Mouse (Mus musculus): ENCODE results near the gene Brinp3. TPM values are rescaled to one million over a fixed set of nuclear protein-coding genes. Genes with fewer than 3 reads are reported as not detected.
A peak's percentile ranks its signal among the peaks of the same experiment; 100 is the strongest.

The Brinp3 gene
- polyA plus RNA-seq, 1 experiment from 2014 or later = 2.2 TPM

DNA sequence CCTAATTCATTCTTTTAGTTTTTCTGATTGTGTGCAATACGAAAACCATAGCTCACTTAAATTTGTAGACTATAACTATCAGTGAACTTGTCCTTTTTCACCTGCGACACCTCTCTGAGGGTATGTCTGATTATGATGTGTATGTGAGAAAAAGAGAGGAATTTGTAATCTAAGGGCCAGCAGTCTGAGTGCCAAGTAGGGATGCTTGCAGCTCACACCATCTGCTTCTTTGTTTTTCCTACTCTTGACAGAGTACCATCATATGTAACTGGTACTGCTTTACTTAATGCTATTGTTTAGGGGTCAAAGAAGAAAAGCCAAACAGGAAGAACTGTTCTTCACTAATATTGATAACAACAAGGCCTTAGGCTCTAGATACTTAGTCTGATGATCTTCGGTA, 307.3 kb downstream of the Brinp3 start:
- H3K9ac ChIP-seq (replicated peaks) = no peak overlapping the region
- H3K4me1 ChIP-seq = no peaks in the 10 kb centered on the region
- 91% methylated on average over 3 of the region's 3 CpGs for WGBS
- ATAC-seq (ENCODE audit: low FRiP score, low read depth) = no peak
- no peaks in the 10 kb centered on the region for H3K9me3 ChIP-seq
- H3K4me3 ChIP-seq = no peak overlapping the region
- H3K36me3 ChIP-seq = no peaks in the 10 kb centered on the region
- H3K27ac ChIP-seq (replicated peaks) = no peak overlapping the region
- H3K4me2 ChIP-seq (replicated peaks) = no peak overlapping the region
- H3K27me3 ChIP-seq = no peaks in the 10 kb centered on the region

DNA sequence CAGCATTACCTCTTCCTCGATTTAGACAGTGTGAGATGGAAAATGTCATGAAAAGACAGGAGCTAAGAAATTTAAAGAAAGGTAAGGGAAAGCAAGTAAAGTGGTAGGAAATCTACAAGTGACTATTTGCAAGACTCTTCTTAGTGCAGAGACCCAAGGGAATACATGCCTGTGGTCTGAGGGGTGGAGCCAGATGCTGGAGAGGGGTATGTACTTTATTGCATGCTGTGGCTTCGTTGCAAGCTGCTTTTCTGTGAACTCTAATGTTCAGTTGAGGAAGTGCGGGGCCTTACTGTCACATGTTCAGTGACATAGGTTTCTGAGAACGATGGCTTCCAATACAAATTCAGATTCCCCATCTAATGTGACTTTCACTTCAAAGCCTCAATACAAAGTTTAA, 313.2 kb downstream of the Brinp3 start:
- WGBS = 79% methylated on average over 4 of the region's 4 CpGs

DNA sequence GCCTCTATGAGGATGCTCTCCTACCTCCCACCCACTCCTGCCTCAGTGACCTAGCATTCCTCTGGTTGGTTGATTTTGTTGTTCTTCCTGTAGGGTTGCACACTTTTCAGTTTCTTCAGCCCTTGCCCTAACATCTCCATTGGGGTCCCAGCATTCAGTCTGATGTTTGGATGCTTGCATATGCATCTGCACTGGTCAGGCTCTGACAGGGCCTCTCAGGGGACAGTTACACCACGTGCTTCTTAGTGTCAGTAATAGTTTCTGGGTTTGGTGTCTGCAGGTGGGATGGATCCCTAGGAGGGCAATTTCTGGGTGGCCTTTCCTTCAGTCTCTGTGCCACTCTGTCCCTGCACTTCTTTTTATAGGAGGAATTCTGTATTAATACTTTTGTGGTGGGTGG, 339.3 kb downstream of the Brinp3 start:
- Histone ChIP-seq H3K27me3 (no peaks in the 10 kb centered on the region), H3K9me3 (no peaks in the 10 kb centered on the region), H3K27ac (replicated peaks) (no peak overlapping the region), H3K9ac (replicated peaks) (no peak overlapping the region), H3K36me3 (no peaks in the 10 kb centered on the region), H3K4me2 (replicated peaks) (no peak overlapping the region), H3K4me3 (no peak overlapping the region), H3K4me1 (no peaks in the 10 kb centered on the region)
- peak; percentile 66 for ATAC-seq (ENCODE audit: low FRiP score, low read depth)
- WGBS = 24% methylated on average over 1 of the region's 1 CpGs

More for the DNA sequence above, 313.2 kb downstream of the Brinp3 start:
- H3K4me2 ChIP-seq (replicated peaks) = no peak overlapping the region
- H3K4me3 ChIP-seq = no peak overlapping the region
- no peak overlapping the region for H3K9ac ChIP-seq (replicated peaks)
- no peaks in the 10 kb centered on the region for H3K9me3 ChIP-seq
- H3K36me3 ChIP-seq = no peaks in the 10 kb centered on the region
- no peak for ATAC-seq (ENCODE audit: low FRiP score, low read depth)
- H3K27me3 ChIP-seq = no peaks in the 10 kb centered on the region
- no peak overlapping the region for H3K27ac ChIP-seq (replicated peaks)
- no peaks in the 10 kb centered on the region for H3K4me1 ChIP-seq

DNA sequence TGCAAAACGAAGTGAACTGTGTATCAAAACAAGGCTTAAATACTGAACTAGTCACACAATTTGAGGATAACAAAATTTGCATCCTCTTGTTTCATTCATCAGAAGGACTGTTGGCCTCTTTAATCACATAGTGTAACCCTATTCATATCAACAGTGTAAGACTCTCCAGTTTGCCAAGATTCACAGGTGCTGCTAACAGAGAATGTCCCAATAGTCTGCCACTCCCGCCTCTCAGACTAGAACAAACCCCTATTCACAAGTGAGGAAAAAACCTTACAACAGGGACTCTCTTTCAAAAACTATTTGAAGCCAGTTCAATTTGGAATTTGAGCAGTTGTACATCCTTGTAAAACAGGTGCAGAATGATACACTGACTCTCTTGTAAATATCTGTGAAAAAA, 349.5 kb downstream of the Brinp3 start:
- Histone ChIP-seq H3K9me3 (no peaks in the 10 kb centered on the region), H3K4me3 (no peak overlapping the region), H3K4me2 (replicated peaks) (no peak overlapping the region), H3K27ac (replicated peaks) (no peak overlapping the region), H3K4me1 (no peaks in the 10 kb centered on the region), H3K9ac (replicated peaks) (no peak overlapping the region), H3K36me3 (no peaks in the 10 kb centered on the region), H3K27me3 (no peaks in the 10 kb centered on the region)
- 73% methylated on average over 2 of the region's 2 CpGs for WGBS
- ATAC-seq (ENCODE audit: low FRiP score, low read depth) = no peak

- no peaks in the 10 kb centered on the region for H3K36me3 ChIP-seq
- no peak overlapping the region for H3K4me2 ChIP-seq (replicated peaks)
- no peaks in the 10 kb centered on the region for H3K27me3 ChIP-seq
- H3K27ac ChIP-seq (replicated peaks) = no peak overlapping the region
- H3K4me3 ChIP-seq = no peak overlapping the region
- WGBS = 89% methylated on average over 3 of the region's 3 CpGs
- no peak overlapping the region for H3K9ac ChIP-seq (replicated peaks)
- no peak for ATAC-seq (ENCODE audit: low FRiP score, low read depth)
- no peaks in the 10 kb centered on the region for H3K4me1 ChIP-seq
- H3K9me3 ChIP-seq = no peaks in the 10 kb centered on the region
Observed at GRCm38 (mm10) chr1:146848892-146849291, 354.3 kb downstream of the Brinp3 start.

GRCm38 (mm10) chr1:146850147-146850546, 355.6 kb downstream of the Brinp3 start:
- Histone ChIP-seq H3K4me1 (no peaks in the 10 kb centered on the region), H3K4me2 (replicated peaks) (no peak overlapping the region), H3K4me3 (no peak overlapping the region), H3K9ac (replicated peaks) (no peak overlapping the region), H3K27ac (replicated peaks) (no peak overlapping the region), H3K36me3 (no peaks in the 10 kb centered on the region), H3K9me3 (no peaks in the 10 kb centered on the region), H3K27me3 (no peaks in the 10 kb centered on the region)
- no peak for ATAC-seq (ENCODE audit: low FRiP score, low read depth)
- 79% methylated on average over 2 of the region's 2 CpGs for WGBS

DNA sequence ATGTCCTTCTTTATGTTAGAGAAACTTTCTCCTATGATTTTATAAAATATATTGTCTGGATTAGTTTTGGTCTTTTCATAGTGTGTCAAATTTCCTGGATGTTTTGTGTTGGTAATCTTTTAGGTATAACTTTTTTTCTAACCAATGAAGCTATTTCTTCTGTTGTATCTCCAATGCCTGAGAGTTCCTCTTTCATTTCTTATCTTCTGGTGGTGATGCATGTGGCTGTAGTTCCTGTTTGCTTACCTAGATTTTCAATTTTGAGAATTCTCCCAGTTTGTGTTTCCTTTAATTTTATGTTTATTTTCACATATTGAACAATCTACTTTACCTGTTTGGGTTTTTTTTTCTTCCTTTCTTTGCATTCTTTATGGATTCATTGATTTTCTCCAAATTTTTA, 404.1 kb downstream of the Brinp3 start:
- no peaks in the 10 kb centered on the region for H3K27me3 ChIP-seq
- H3K9ac ChIP-seq (replicated peaks) = no peak overlapping the region
- no peak for ATAC-seq (ENCODE audit: low FRiP score, low read depth)
- no peak overlapping the region for H3K27ac ChIP-seq (replicated peaks)
- H3K4me2 ChIP-seq (replicated peaks) = no peak overlapping the region
- H3K9me3 ChIP-seq = no peaks in the 10 kb centered on the region
- no peak overlapping the region for H3K4me3 ChIP-seq
- no peaks in the 10 kb centered on the region for H3K4me1 ChIP-seq
- no peaks in the 10 kb centered on the region for H3K36me3 ChIP-seq

- no peak overlapping the region for H3K9ac ChIP-seq (replicated peaks)
- H3K9me3 ChIP-seq = no peaks in the 10 kb centered on the region
- ATAC-seq (ENCODE audit: low FRiP score, low read depth) = no peak
- WGBS = 90% methylated on average over 9 of the region's 9 CpGs
- H3K4me3 ChIP-seq = no peak overlapping the region
- no peaks in the 10 kb centered on the region for H3K27me3 ChIP-seq
- H3K4me1 ChIP-seq = no peaks in the 10 kb centered on the region
- H3K36me3 ChIP-seq = no peaks in the 10 kb centered on the region
- H3K4me2 ChIP-seq (replicated peaks) = no peak overlapping the region
- H3K27ac ChIP-seq (replicated peaks) = no peak overlapping the region
Observed at GRCm38 (mm10) chr1:146901691-146902090, 407.1 kb downstream of the Brinp3 start.

- no peaks in the 10 kb centered on the region for H3K9me3 ChIP-seq
- WGBS = 90% methylated on average over 6 of the region's 6 CpGs
- H3K36me3 ChIP-seq = no peaks in the 10 kb centered on the region
- no peak for ATAC-seq (ENCODE audit: low FRiP score, low read depth)
- H3K9ac ChIP-seq (replicated peaks) = no peak overlapping the region
- no peak overlapping the region for H3K27ac ChIP-seq (replicated peaks)
- no peaks in the 10 kb centered on the region for H3K4me1 ChIP-seq
- H3K4me2 ChIP-seq (replicated peaks) = no peak overlapping the region
- H3K4me3 ChIP-seq = no peak overlapping the region
- no peaks in the 10 kb centered on the region for H3K27me3 ChIP-seq
Observed at GRCm38 (mm10) chr1:146939463-146940389, 445.2 kb downstream of the Brinp3 start.

All from midbrain, embryonic 12.5 days (tissue).